Mouse (Mus musculus) MEL (cell line): ENCODE measurements around the gene Shb.

Experiments
- CHD2 ChIP-seq: IDR thresholded peaks from 2 replicates; pipeline ENCODE4 v1.6.1; 2011; ENCODE audit warnings: low read length, improper control_type of control experiment
- CTCF ChIP-seq, 3 experiments: IDR thresholded peaks in 2 of 3; conservative IDR thresholded peaks in 1 of 3; 2 replicates each; pipeline ENCODE4 v1.5.1; 2011 to 2012; ENCODE audit warnings: low read length in 3 of 3, low read depth in 2 of 3, mild to moderate bottlenecking in 2 of 3, improper control_type of control experiment in 1 of 3, inconsistent platforms in 1 of 3, mixed read lengths in 1 of 3, moderate library complexity in 1 of 3; ENCODE audit not compliant: control insufficient read depth in 1 of 3, insufficient read depth in 1 of 3, poor library complexity in 1 of 3, severe bottlenecking in 1 of 3
- E2F4 ChIP-seq: IDR thresholded peaks from 2 replicates; pipeline ENCODE4 v1.6.1; 2011; ENCODE audit warnings: low read depth, low read length, improper control_type of control experiment, borderline replicate concordance
- EP300 ChIP-seq, 2 experiments: IDR thresholded peaks; 2 replicates each; pipeline ENCODE4 v1.6.1; 2011; ENCODE audit warnings: improper control_type of control experiment in 2 of 2, low read length in 2 of 2, low read depth in 1 of 2, mild to moderate bottlenecking in 1 of 2
- GATA1 ChIP-seq: IDR thresholded peaks from 2 replicates; pipeline ENCODE4 v1.6.1; 2011; ENCODE audit warnings: low read depth, low read length, improper control_type of control experiment
- JUND ChIP-seq: IDR thresholded peaks from 2 replicates; pipeline ENCODE4 v1.6.1; 2011; ENCODE audit warnings: low read depth, mild to moderate bottlenecking, improper control_type of control experiment, low read length
- KAT2A ChIP-seq: conservative IDR thresholded peaks from 2 replicates; pipeline ENCODE4 v1.6.1; 2012; ENCODE audit warnings: low read depth, low read length, improper control_type of control experiment, inconsistent platforms
- MYB ChIP-seq: IDR thresholded peaks from 2 replicates; pipeline ENCODE4 v1.6.1; 2011; ENCODE audit warnings: mild to moderate bottlenecking, low read depth, low read length, improper control_type of control experiment
- POLR2A ChIP-seq, 2 experiments: IDR thresholded peaks; 2 replicates each; pipeline ENCODE4 v1.6.1; 2011 to 2012; ENCODE audit warnings: low read length in 2 of 2, mild to moderate bottlenecking in 2 of 2, control low read depth in 1 of 2, improper control_type of control experiment in 1 of 2, low read depth in 1 of 2, moderate library complexity in 1 of 2; ENCODE audit not compliant: control insufficient read depth in 1 of 2, insufficient read depth in 1 of 2, poor library complexity in 1 of 2
- POLR2AphosphoS5 ChIP-seq: IDR thresholded peaks from 2 replicates; pipeline ENCODE4 v1.6.1; 2012; ENCODE audit warnings: low read depth, borderline replicate concordance, mild to moderate bottlenecking, inconsistent platforms, low read length, moderate library complexity, mixed read lengths
- RAD21 ChIP-seq: IDR thresholded peaks from 2 replicates; pipeline ENCODE4 v1.6.1; 2011; ENCODE audit warnings: mild to moderate bottlenecking, low read depth, low read length, improper control_type of control experiment
- TAL1 ChIP-seq: IDR thresholded peaks from 2 replicates; pipeline ENCODE4 v1.6.1; 2012; ENCODE audit warnings: mild to moderate bottlenecking, inconsistent platforms, low read length, moderate library complexity, mixed read lengths
- ZKSCAN1 ChIP-seq: IDR thresholded peaks from 2 replicates; pipeline ENCODE4 v1.6.1; 2012; ENCODE audit warnings: low read depth, mild to moderate bottlenecking, inconsistent platforms, low read length, improper control_type of control experiment, moderate library complexity

DNA sequence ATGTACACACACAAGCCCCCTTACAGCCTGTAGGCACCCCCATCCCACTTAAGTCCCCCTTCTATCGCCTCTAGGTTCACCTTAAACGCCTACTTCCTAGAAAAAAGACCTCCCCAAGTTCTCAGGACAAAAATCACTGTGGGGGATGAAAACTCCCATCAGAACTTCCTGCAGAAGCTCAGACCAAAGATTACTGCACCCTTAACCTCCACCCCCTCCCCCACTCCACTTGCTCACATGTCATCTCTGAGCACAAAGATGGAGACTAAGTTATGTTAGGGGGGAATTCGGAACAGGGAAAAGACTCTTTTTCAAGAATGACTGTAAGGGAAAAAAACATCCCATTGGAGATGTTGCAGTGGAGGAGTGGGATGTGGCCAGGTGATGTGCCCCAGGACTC, 6.7 kb downstream of the Shb start:
- TF ChIP-seq CTCF (IDR thresholded peaks at IDR 0.05 in 2 of 3, conservative IDR thresholded peaks at IDR 0.05 in 1 of 3; ENCODE audit: control insufficient read depth in 1 of 3, insufficient read depth in 1 of 3, low read depth in 2 of 3, low read length in 3 of 3, poor library complexity in 1 of 3, severe bottlenecking in 1 of 3), result no peak
- TF ChIP-seq ZKSCAN1, result no peak
- TF ChIP-seq RAD21, result no peak
- no peak for TF ChIP-seq KAT2A
- no peak for TF ChIP-seq JUND
- TF ChIP-seq EP300 (IDR thresholded peaks at IDR 0.05; ENCODE audit: low read depth in 1 of 2, low read length in 2 of 2), result no peak
- no peak for TF ChIP-seq CHD2
- no peak for TF ChIP-seq TAL1
- no peak for TF ChIP-seq POLR2AphosphoS5
- no peak for TF ChIP-seq GATA1
- no peak for TF ChIP-seq POLR2A (IDR thresholded peaks at IDR 0.05; ENCODE audit: control insufficient read depth in 1 of 2, insufficient read depth in 1 of 2, low read depth in 1 of 2, low read length in 2 of 2, poor library complexity in 1 of 2)
- TF ChIP-seq MYB, result no peak
- TF ChIP-seq E2F4, result no peak
